Mouse (Mus musculus): Measurements from ENCODE around the gene Lrig3. TPM values are rescaled to one million over a fixed set of nuclear protein-coding genes. Genes with fewer than 3 reads are reported as not detected.

The Lrig3 gene
- 0.90 and 1.2 TPM in 2 replicates for polyA plus RNA-seq (2012; rRNA removed)

GRCm38 (mm10) chr10:125965968-125966480, at the start of gene Lrig3:
Gene Lrig3 (plus strand): TSS chr10:125966168.

Data from liver, embryonic 14 days (tissue).